Mouse (Mus musculus) erythroid progenitor cell, adult 5-6 weeks (primary cell): Measurements from ENCODE around the gene Ephb2. TPM values are rescaled to one million over a fixed set of nuclear protein-coding genes. Genes with fewer than 3 reads are reported as not detected.
A peak's percentile ranks its signal among the peaks of the same experiment; 100 is the strongest.

ENCODE experiments used
- ATAC-seq: replicated peaks from 2 replicates; pipeline ENCODE4 v1.8.0; 2016; ENCODE audit warnings: moderate number of reproducible peaks, mild to moderate bottlenecking, moderate TSS enrichment, inconsistent platforms; ENCODE audit not compliant: poor library complexity, low FRiP score, severe bottlenecking
- total RNA-seq, 2 experiments: library from RNA; stranded (forward) in 1 of 2; stranded (reverse) in 1 of 2; fragments of 150-400 nt in 1 of 2; fragments of 186-747, 209-891 nt in 1 of 2; gene quantifications; 2 replicates each; pipeline versions ENCODE4 v1.2.3 to v1.2.4; 2015 to 2017; ENCODE audit warnings: low replicate concordance in 2 of 2

The Ephb2 gene
- total RNA-seq, 2 experiments from 2014 or later: not detected

DNA sequence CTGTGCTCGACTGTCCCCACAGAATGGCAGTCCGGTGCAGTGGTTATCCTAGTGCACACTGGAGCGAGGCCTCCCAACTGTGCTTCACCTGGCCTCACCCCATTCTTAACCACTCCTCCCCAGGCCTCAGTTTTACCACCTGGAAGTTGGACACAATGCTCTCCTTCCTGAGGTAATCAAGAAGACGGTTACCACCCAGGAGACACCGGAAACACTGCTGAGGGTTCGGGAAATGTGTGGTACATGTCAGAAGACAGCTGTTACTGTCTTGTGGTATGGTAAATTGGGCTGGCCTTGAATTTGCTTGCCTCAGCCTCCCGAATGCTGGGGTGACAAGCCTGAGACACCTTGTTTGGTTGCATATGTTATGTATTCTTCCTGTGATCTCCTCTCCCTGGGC lies 121.9 kb downstream of the Ephb2 start:
- ATAC-seq: no peak

- no peak for ATAC-seq
Observed at GRCm38 (mm10) chr4:136713431-136713830, 122.4 kb downstream of the Ephb2 start.

GRCm38 (mm10) chr4:136711985-136712768 lies 123.6 kb downstream of the Ephb2 start:
- no peak for ATAC-seq

- no peak for ATAC-seq
Observed at GRCm38 (mm10) chr4:136710345-136710744, 125.4 kb downstream of the Ephb2 start.

GRCm38 (mm10) chr4:136708956-136709355 lies 126.8 kb downstream of the Ephb2 start:
- no peak for ATAC-seq

DNA sequence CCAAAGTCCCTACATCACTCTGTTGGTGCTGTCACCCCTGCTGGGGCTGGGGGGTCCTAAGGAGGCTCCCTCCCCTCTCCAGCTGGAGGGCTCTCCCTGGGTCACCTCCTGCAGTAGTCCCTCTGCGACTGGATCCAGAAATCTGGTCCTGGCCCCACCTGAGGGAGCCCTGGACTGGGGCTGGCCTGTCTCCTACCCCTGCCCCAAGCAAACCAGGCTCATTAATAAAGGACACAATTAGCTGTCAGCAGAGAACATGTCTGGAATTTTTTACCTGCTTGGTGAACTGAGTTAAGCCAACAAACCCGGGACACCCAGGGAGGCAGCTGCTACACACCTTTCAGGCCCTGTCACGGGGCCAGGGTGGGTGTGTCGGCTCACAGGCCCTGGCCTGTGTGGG lies 129.1 kb downstream of the Ephb2 start:
- no peak for ATAC-seq

DNA sequence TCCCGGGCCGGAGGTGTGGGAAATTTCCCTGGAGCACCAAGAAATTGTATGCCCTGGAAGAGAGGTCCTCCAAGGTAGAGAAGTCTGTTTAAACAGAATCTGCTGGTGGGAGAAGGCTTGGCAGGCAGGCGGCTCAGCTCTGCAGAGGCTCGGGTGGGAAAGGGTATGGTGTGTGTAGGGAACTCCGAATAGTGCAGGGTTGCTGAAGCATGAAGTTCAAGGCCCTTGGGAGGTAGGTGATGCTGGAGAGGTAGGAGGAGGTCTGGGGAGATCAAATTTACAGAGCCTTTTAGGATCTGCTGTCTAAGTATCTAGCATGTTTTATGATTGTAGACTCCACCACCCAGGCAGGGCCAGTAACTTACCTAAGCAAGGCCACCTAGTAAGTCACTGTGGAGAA lies 130.7 kb downstream of the Ephb2 start:
- no peak for ATAC-seq

GRCm38 (mm10) chr4:136704551-136704950 lies 131.2 kb downstream of the Ephb2 start:
- ATAC-seq: no peak

DNA sequence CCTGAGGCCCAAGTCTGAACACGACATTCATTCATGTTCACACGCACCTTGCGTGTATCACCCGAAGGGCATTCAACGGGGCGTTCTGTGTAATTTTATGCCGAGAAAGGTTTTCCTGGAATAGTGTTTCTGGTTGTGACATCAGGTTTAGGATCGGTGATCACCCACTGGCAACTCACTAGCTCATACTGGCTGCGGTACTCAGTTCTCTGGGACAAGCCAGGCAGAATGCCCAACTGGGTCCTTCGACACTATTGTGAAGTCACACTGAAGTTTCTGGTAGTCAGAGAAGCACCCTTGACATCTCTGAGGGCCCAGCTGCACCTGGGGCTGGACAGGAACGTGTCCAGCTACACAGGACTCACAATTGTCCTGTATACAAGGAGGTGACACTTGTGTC lies 132.4 kb downstream of the Ephb2 start:
- no peak for ATAC-seq

DNA sequence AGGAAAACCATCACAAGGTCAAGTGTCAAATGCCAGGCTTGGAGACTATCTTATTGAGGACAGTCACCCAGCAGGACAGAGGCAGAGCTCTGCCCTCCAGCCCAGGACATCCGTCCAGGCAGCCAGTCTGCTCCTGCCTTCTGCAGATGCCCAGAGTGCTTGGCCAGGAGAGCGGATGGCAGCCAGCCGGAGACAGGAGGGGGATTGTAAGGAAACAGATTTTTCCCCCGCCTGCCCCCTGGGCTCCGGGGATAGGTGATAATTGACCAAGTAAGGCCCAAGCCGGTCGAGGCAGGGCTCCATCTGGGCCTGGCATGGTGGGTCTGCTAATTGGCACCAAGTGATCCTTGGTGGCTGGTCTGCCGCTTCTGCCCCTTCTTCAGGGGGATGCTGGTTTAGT lies 133.3 kb downstream of the Ephb2 start:
- no peak for ATAC-seq

DNA sequence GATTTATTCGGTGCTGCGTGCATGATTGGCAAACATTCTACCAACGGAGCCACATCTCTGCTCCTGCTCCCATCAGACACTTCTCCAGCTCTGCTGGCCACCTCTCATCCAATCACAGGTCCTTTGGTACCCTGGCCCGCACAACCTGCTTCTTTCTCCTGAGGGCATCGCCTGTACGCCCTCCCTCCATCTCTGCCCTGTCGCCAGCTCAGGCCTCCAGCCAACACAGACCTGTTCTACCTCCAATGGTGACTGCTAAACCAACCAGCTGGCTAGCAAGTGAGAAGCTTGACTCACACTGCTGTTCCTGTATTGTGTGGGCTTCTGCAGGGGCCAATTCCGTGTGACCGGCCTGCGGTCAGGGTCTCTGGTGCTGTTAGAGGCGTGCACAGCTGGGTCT lies 134.6 kb downstream of the Ephb2 start:
- ATAC-seq: no peak

DNA sequence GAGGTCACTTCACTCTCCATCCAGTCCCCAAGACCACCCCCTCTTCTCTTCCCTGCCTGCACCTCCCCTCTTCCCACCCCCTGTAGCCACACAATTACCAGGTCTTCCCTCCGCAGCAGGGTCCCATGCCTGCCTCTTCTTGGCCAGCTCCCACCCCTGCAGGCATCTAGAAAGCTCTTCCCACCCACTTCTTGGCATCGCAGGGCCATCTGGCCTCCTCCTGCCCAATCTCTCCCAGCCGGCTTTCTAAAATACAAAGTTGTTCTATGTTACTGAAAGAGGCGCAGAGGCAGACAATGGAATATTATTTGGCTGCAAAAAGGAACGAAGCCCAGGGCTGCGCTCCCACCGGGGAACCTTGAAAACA lies 136.7 kb downstream of the Ephb2 start:
- no peak for ATAC-seq

GRCm38 (mm10) chr4:136698404-136699083 lies 137.2 kb downstream of the Ephb2 start:
- no peak for ATAC-seq

- ATAC-seq: no peak
Observed at GRCm38 (mm10) chr4:136697325-136697724, 138.5 kb downstream of the Ephb2 start.

DNA sequence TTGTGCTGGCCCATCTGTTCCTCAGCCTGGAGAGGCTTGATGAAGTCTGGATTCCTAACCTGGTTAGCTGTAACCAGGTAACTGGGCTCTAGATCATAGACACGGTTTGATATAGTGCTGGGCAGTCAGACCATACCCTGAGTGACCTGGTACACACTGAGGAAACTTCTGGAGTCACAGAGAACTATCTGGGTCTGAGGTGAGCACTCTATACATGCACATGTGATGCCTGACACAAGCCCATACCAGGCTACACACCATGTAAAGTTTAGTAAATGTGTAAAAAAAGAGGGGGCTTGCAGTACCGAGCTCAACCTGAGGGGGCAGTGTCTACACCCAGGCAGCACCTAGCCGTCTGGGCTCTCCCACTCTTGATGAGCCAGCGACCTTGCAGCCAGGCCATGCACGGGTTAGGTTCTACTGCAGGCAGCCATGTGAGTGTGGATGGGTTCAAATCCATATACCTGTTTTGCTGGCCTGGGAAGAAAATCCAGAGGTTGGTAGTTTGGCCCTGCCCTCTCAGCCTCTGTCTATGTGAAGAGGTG lies 139.3 kb downstream of the Ephb2 start:
- peak; percentile 50 for ATAC-seq

DNA sequence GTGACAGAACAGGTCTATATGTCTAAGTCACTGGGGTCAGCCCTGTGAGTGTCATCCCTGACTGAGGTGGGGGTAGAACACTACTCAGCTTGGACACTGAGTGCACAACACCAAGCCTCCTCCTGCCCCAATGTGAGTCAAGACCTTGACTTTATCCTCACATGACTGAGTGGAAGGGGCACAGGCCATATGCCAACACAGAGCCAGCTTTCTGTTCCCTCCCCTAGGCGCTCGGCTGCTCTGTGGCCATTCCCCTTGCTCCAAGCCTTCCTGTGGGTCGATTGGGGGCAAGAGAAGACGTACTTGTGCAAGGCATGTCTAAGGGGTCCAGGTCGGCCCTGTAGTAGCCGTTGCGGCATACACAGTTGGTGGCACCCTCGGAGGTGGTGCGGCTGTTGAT lies 140.1 kb downstream of the Ephb2 start:
- ATAC-seq: no peak

DNA sequence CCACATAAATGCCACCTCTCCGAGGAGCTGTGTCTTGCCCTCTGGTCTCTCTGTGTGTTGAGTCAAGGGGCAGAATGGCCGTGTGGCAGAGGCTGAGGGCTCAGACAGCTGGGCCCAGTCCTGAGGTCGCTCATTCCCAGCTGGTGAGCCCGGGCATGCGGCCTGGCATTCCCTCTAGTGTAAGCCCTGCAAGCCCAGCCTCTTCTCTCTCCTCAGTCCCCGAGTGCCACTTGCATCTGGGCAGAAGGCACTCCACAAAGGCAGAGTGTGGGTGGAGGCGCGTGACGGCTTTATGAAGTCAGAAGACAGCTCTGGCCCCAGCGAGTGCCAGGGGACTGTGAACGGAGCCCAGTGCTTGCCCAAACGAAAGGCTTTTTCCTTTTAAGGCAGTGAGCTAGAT lies 145.8 kb downstream of the Ephb2 start:
- ATAC-seq: no peak

DNA sequence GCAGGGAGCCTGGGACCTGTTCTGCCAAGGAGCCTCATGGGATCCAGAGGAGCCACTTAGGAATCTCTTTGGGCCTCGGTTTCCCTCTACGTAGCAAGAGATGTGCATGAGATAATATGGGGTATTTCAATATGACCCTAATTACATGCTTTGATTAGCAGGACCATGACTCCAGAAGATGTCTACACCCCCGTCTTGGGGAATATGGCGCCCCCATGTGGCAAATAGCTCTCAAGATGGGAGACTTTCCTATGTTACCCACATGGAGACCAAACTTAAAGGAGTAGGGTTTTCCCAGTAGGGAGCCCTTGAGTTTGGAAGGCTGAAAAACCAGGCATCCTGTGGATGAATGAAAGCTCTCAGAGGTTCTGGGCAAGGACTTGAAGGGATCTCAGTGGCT lies 147.7 kb downstream of the Ephb2 start:
- ATAC-seq: no peak

- ATAC-seq: no peak
Observed at GRCm38 (mm10) chr4:136685431-136685869, 150.3 kb downstream of the Ephb2 start.

- no peak for ATAC-seq
Observed at GRCm38 (mm10) chr4:136684485-136684884, 151.3 kb downstream of the Ephb2 start.

DNA sequence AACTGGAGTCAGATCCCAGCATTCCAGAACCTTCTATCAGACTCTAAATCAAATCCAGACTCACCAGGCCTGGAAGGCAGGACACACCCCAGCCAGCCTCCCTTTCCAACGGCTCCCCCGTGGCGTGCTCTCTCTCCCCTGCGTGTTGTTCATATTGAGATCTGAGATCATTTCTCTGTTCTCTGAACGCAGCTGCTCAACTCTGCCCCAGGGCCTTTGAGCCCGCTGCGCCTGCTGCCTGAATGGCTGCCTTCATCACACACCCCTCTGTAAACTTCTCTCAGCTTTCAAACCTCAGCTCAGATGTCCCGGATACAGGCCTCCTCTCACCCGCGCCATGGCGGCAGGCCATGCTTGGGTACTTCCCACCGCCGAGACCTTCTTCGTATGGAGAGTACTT lies 155.1 kb downstream of the Ephb2 start:
- no peak for ATAC-seq
